Mouse (Mus musculus): ENCODE results near the gene Gm17079. TPM values are rescaled to one million over a fixed set of nuclear protein-coding genes. Genes with fewer than 3 reads are reported as not detected.

Gene Gm17079
- not detected in 2 replicates for polyA plus RNA-seq (2012; ENCODE audit: low replicate concordance)

DNA sequence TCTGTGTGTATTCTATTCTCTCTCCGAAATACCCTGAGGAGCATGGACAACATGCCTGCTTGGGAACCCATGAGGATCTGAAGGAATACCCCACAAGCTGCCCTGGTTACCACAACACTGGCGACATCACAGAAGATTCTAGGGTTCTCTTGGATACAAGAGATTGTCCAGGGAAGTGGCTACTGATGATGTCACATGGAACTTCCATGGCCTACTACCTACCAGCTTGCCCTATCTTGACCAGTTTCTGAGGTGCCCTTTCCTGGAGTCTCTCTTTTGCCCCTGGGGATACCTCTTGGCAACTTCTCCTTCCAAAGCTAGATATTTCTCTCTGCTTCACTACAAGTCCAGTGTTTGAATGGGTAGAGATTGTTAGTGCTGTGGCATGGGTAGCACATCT is at the start of gene Gm17079:
Gm17079 (minus strand) TSS at position 101 of the 400 bp plus-strand sequence.

DNA sequence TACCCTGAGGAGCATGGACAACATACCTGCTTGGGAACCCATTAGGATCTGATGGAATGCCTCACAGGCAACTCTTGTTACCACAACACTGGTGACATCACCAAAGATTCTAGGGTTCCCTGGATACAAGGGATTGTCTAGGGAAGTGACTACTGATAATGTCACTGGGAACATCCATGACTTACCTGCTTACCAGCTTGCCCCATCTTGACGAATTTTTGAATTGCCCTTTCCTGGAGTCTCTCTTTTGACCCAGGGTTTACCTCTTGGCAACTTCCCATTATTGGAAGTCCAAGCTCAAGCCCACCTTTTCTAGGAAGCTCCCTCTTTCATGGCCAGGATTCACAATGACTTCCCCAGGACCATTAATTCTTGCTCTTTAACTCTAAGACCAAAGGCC is 21.8 kb upstream of the Gm17079 start, which contains the start of gene Gm5800:
Gm5800 (minus strand) TSS at position 101 of the 400 bp plus-strand sequence.

Other genes with a start within 250 kb of the Gm17079 start
- gene Vmn2r89, start 243.6 kb downstream of the Gm17079 start, polyA plus RNA-seq (2012; ENCODE audit: low replicate concordance): not detected in 2 replicates
- not detected in 2 replicates for gene Gm5622, start 142.7 kb downstream of the Gm17079 start, polyA plus RNA-seq (2012; ENCODE audit: low replicate concordance)
- not detected in 2 replicates for gene Gm17175, start 121.4 kb downstream of the Gm17079 start, polyA plus RNA-seq (2012; ENCODE audit: low replicate concordance)
- gene Gm17174, start 103.3 kb downstream of the Gm17079 start, polyA plus RNA-seq (2012; ENCODE audit: low replicate concordance): not detected in 2 replicates
- not detected in 2 replicates for gene Gm17078, start 84.2 kb downstream of the Gm17079 start, polyA plus RNA-seq (2012; ENCODE audit: low replicate concordance)
- gene Gm4181, start 59.8 kb downstream of the Gm17079 start, polyA plus RNA-seq (2012; ENCODE audit: low replicate concordance): not detected in 2 replicates
- gene Gm5800, start 21.7 kb upstream of the Gm17079 start, polyA plus RNA-seq (2012; ENCODE audit: low replicate concordance): not detected in 2 replicates
- not detected in 2 replicates for gene Ang4, start 78.1 kb upstream of the Gm17079 start, polyA plus RNA-seq (2012; ENCODE audit: low replicate concordance)
- not detected in 2 replicates for gene AY358078, start 104.6 kb upstream of the Gm17079 start, polyA plus RNA-seq (2012; ENCODE audit: low replicate concordance)
- gene Ear6, start 158.2 kb upstream of the Gm17079 start, polyA plus RNA-seq (2012; ENCODE audit: low replicate concordance): not detected in 2 replicates
- gene Mettl17, start 189.4 kb upstream of the Gm17079 start, polyA plus RNA-seq (2012; ENCODE audit: low replicate concordance): 3.5 and 39.0 TPM in 2 replicates
- gene Slc39a2, start 197.4 kb upstream of the Gm17079 start, polyA plus RNA-seq (2012; ENCODE audit: low replicate concordance): 0.09 TPM in 1 of 2 replicates, not detected in the other
- gene Ndrg2, start 218.7 kb upstream of the Gm17079 start, polyA plus RNA-seq (2012; ENCODE audit: low replicate concordance): 3.1 and 7.2 TPM in 2 replicates
- gene Tppp2, start 223.0 kb upstream of the Gm17079 start, polyA plus RNA-seq (2012; ENCODE audit: low replicate concordance): not detected in 2 replicates
- not detected in 2 replicates for gene Rnase13, start 227.3 kb upstream of the Gm17079 start, polyA plus RNA-seq (2012; ENCODE audit: low replicate concordance)